Comparison of ENCODE assay signal across 11 mouse cellular contexts in the genomic region with DNA sequence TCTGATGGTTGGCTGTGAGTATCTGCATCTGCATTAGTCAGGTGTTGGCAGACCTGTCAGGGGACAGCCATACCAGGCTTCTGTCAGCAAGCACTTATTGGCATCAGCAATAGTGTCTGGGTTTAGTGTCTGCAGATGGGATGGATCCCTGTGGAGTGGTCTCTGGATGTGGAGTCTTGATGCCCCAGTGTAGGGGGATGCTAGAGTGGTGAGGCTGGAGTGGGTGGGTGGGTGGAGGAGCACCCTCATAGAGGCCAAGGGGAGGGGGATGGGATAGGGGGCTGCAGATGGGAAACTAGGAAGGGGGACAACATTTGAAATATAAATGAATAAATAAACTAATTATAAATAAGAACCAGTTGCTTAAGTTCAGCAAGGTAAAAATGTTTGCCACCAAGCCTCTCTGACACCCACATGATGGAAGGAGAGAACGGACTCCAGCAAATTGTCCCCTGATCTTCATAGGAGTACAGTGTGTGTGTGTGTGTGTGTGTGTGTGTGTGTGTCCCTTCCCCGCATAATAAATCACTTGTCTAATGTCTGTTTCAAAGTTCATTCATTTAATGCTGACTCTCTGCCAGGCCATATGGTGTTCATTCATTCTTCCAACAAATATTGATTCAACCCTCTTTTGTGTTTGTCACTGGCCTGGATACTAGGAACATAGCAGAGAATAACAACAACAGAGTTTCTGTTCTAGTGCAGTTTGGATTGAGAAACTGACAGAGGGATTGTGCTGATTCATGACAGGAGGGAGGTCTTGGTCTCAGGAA. TPM values are rescaled to one million over a fixed set of nuclear protein-coding genes. Genes with fewer than 3 reads are reported as not detected.
DNase-seq lines count a peak whose midpoint lies in the region.
"Had no signal": no experiment of that assay in that cellular context is flagged by ENCODE, and none has a peak within 500 bp of the region (broad histone marks: within the 10 kb centered on the region; RNA-seq: fewer than 3 reads in every experiment).

No protein-coding gene starts in this region.

- DNase-seq in cerebellum, postnatal 14 days, result peak; percentile 4 to 18
- DNase-seq in cerebellum, adult 11-12 months, result no peak
- peak; percentile 17 for DNase-seq in retina, postnatal 1 day
- DNase-seq in retina, embryonic 14.5 days (ENCODE audit: low spot score), result no peak
- DNase-seq in layer of hippocampus, adult 8-10 months (ENCODE audit: low spot score in 2 of 2), result peak; percentile 4 to 10
- DNase-seq in ovary, postnatal 10 days (ENCODE audit: low spot score), result no peak
- DNase-seq in spleen, adult 12 weeks (ENCODE audit: low spot score), result no peak
- DNase-seq in heart, adult 11 months, result no peak
- DNase-seq: B cell, adult 2 months; heart, postnatal 4 days; thymus, postnatal 36 days had no signal

RNA-seq across cellular contexts. Expression of gene 9330182L06Rik, which starts 30.0 kb away (rescaled TPM):
- 10 to 100 TPM; 22.0 to 28.8 (median 24.1) TPM for total RNA-seq in layer of hippocampus, adult 8-10 months (2022)

Comparison
In these comparisons a context has a peak if more than half of its experiments do, and no peak if none do; other contexts are left out.
1. DNase-seq: peak in cerebellum, postnatal 14 days (2 of 2), retina, postnatal 1 day (single experiment) and layer of hippocampus, adult 8-10 months (2 of 2); none in cerebellum, adult 11-12 months (single experiment), retina, embryonic 14.5 days (single experiment), ovary, postnatal 10 days (single experiment), spleen, adult 12 weeks (single experiment) and heart, adult 11 months (single experiment).